12 mouse cellular contexts compared by ENCODE assay signal in the genomic region with DNA sequence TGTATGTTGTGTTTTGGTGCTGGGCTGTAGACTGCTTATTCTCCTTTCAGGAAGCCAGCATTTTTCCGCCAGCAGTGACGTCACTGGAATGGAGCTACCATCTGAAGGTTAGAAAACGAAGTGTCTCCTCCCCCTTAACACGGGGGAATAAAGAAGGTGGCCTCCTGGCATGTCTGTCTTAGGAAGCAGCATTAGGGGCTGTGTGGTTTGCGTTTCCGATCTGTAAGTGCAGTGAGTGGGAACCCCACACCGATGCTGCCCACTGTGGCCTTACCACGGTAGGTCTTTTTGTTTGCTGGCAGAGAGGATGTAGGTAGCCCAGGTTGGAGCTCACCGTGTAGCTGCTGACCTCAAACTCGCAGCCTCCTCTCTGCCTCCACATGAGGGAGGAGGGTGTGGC.
"Had no signal": no experiment of that assay in that cellular context is flagged by ENCODE, and none has a peak within 500 bp of the region (broad histone marks: within the 10 kb centered on the region; RNA-seq: fewer than 3 reads in every experiment).

No protein-coding gene starts in this region.

- DNase-seq: liver, embryonic 13.5 days; liver, postnatal 0 days; lung, adult 2 months; lung, postnatal 14 days; lung, postnatal 36 days; midbrain, embryonic 14.5 days; right cerebral cortex, postnatal 14 days; thymus, adult 2 months; thymus, postnatal 25 days; thymus, postnatal 4 days had no signal

- ATAC-seq: liver, postnatal 0 days; lung, postnatal 0 days; midbrain, embryonic 16.5 days had no signal
